Mouse (Mus musculus) hindbrain, postnatal 0 days (tissue): Measurements from ENCODE around the gene Siae. TPM values are rescaled to one million over a fixed set of nuclear protein-coding genes. Genes with fewer than 3 reads are reported as not detected.

Experiments used
- ATAC-seq: fragments of 200-750 bp; cut with Nextera tagmentation; 2 replicates; pipeline ENCODE4 v1.8.0; 2017; ENCODE audit warnings: mild to moderate bottlenecking, moderate TSS enrichment, moderate library complexity
- DNase-seq: peaks from one replicate; pipeline ENCODE4 v3.0.0-alpha.2; 2015; ENCODE audit warnings: low spot score
- H3K27ac ChIP-seq: fragments of 300-500 bp; sonication (generic); 2 replicates; pipeline ENCODE4 v1.5.1; 2014; ENCODE audit warnings: mild to moderate bottlenecking
- H3K27me3 ChIP-seq: fragments of 300-500 bp; sonication (generic); 2 replicates; pipeline ENCODE4 v1.6.1; 2014; ENCODE audit warnings: low read length, mixed read lengths; ENCODE audit not compliant: insufficient read depth
- H3K36me3 ChIP-seq: fragments of 300-500 bp; sonication (generic); 2 replicates; pipeline ENCODE4 v1.6.1; 2014; ENCODE audit warnings: low read length, mixed read lengths; ENCODE audit not compliant: insufficient read depth
- H3K4me1 ChIP-seq: fragments of 300-500 bp; sonication (generic); 2 replicates; pipeline ENCODE4 v1.6.1; 2014; ENCODE audit warnings: antibody characterized with exemption, low read length, mixed read lengths; ENCODE audit not compliant: insufficient read depth
- H3K4me2 ChIP-seq: fragments of 300-500 bp; sonication (generic); 2 replicates; pipeline ENCODE4 v1.6.1; 2014; ENCODE audit warnings: low read depth, mild to moderate bottlenecking, low read length, moderate library complexity, mixed read lengths
- H3K4me3 ChIP-seq: fragments of 300-500 bp; sonication (generic); 2 replicates; pipeline ENCODE4 v1.5.1; 2014; ENCODE audit warnings: low read length
- H3K9ac ChIP-seq: fragments of 300-500 bp; sonication (generic); replicated peaks from 2 replicates; pipeline ENCODE4 v1.6.1; 2014; ENCODE audit warnings: mild to moderate bottlenecking, low read length, moderate library complexity, mixed read lengths
- H3K9me3 ChIP-seq: fragments of 300-500 bp; sonication (generic); 2 replicates; pipeline ENCODE4 v1.6.1; 2016; ENCODE audit warnings: low read length, mixed read lengths
- CTCF ChIP-seq: IDR thresholded peaks from 2 replicates; pipeline ENCODE4 v1.5.1; 2016; ENCODE audit warnings: antibody characterized with exemption, control low read depth, low read depth
- WGBS: fragments of 180-500 bp; shearing (Covaris S2); extraction: QIAGEN DNeasy Blood & Tissue Kit; methylation state at CpG from one replicate; pipeline ENCODE4 v1.1.7; 2014; 5-methylcytosine and 5-hydroxymethylcytosine counted together
- polyA plus RNA-seq: library from polyadenylated mRNA; unstranded; fragments of >200 nt; fragmentation: Nextera tagmentation; extraction: Ambion mirVana; gene quantifications from 2 replicates; pipeline ENCODE4 v1.2.1, GENCODE M21; 2015
- total RNA-seq: library from RNA; depleted of rRNA; stranded (reverse); fragments of >200 nt; gene quantifications from 2 replicates; pipeline ENCODE4 v1.2.3, GENCODE M21; 2014; rRNA removed

Gene Siae
- total and polyA plus RNA-seq, 2 experiments from 2014 or later, result 15.5 to 18.7 TPM

GRCm38 (mm10) chr9:37687941-37688303 is 132.4 kb downstream of the Siae start:
- ATAC-seq (no peak), DNase-seq (peak; percentile 12)
- Histone ChIP-seq H3K36me3 (no peaks in the 10 kb centered on the region), H3K4me1 (0 out of 2 replicates have a peak, but pooled peaks cover 5% of the 10 kb centered on the region), H3K9ac (no peak overlapping the region), H3K27me3 (no peaks in the 10 kb centered on the region), H3K4me2 (no peak overlapping the region), H3K27ac (no peak overlapping the region), H3K9me3 (no peaks in the 10 kb centered on the region), H3K4me3 (no peak overlapping the region)
- peak; percentile 35; the same call in 1 of the 2 replicates for TF ChIP-seq CTCF
- 33% methylated on average over 3 of the region's 3 CpGs for WGBS

- TF ChIP-seq CTCF, result peak; percentile 71
- no peaks in the 10 kb centered on the region for H3K9me3 ChIP-seq
- H3K27ac ChIP-seq, result no peak overlapping the region
- H3K36me3 ChIP-seq, result no peaks in the 10 kb centered on the region
- H3K9ac ChIP-seq, result no peak overlapping the region
- H3K4me2 ChIP-seq, result no peak overlapping the region
- H3K4me1 ChIP-seq, result 0 out of 2 replicates have a peak, but pooled peaks cover 5% of the 10 kb centered on the region
- 30% methylated on average over 5 of the region's 5 CpGs for WGBS
- no peak overlapping the region for H3K4me3 ChIP-seq
- peak; percentile 67 for DNase-seq
- H3K27me3 ChIP-seq, result no peaks in the 10 kb centered on the region
- peak; percentile 84 for ATAC-seq
These were observed 134.6 kb downstream of the Siae start for GRCm38 (mm10) chr9:37689970-37690686.

Other genes with a start within 250 kb of the Siae start
- gene Ccdc15, start 207.3 kb upstream of the Siae start, total RNA-seq, result 5.5 and 6.9 TPM in 2 replicates
- 7.1 and 7.4 TPM in 2 replicates for gene Ccdc15, start 207.3 kb upstream of the Siae start, polyA plus RNA-seq
- gene Hepacam, start 188.3 kb upstream of the Siae start, total RNA-seq, result 40.5 and 45.9 TPM in 2 replicates
- 69.2 and 74.4 TPM in 2 replicates for gene Hepacam, start 188.3 kb upstream of the Siae start, polyA plus RNA-seq
- 12.5 and 13.1 TPM in 2 replicates for gene Robo4, start 153.8 kb upstream of the Siae start, total RNA-seq
- 3.6 and 4.5 TPM in 2 replicates for gene Robo4, start 153.8 kb upstream of the Siae start, polyA plus RNA-seq
- gene Robo3, start 122.5 kb upstream of the Siae start, total RNA-seq, result 2.0 and 2.8 TPM in 2 replicates
- gene Robo3, start 122.5 kb upstream of the Siae start, polyA plus RNA-seq, result 1.5 and 1.6 TPM in 2 replicates
- 20.0 and 34.0 TPM in 2 replicates for gene Msantd2, start 66.4 kb upstream of the Siae start, total RNA-seq
- 16.1 and 17.8 TPM in 2 replicates for gene Msantd2, start 66.4 kb upstream of the Siae start, polyA plus RNA-seq
- gene Esam, start 27.6 kb upstream of the Siae start, total RNA-seq, result 34.2 and 43.7 TPM in 2 replicates
- 36.1 and 37.9 TPM in 2 replicates for gene Esam, start 27.6 kb upstream of the Siae start, polyA plus RNA-seq
- gene Vsig2, start 16.4 kb upstream of the Siae start, total RNA-seq, result 3.0 and 3.9 TPM in 2 replicates
- 1.3 and 1.6 TPM in 2 replicates for gene Vsig2, start 16.4 kb upstream of the Siae start, polyA plus RNA-seq
- gene Nrgn, start 2.8 kb upstream of the Siae start, total RNA-seq, result 6.0 and 8.3 TPM in 2 replicates
- gene Nrgn, start 2.8 kb upstream of the Siae start, polyA plus RNA-seq, result 11.9 and 15.4 TPM in 2 replicates
- gene Spa17, start 58.0 kb downstream of the Siae start, total RNA-seq, result 4.2 TPM in 1 of 2 replicates, not detected in the other
- gene Spa17, start 58.0 kb downstream of the Siae start, polyA plus RNA-seq, result 11.6 and 13.9 TPM in 2 replicates
- gene Tbrg1, start 101.6 kb downstream of the Siae start, total RNA-seq, result 44.5 and 45.6 TPM in 2 replicates
- gene Tbrg1, start 101.6 kb downstream of the Siae start, polyA plus RNA-seq, result 82.9 and 87.7 TPM in 2 replicates
- gene Panx3, start 113.5 kb downstream of the Siae start, total RNA-seq, result not detected in 2 replicates
- 0.10 TPM in 1 of 2 replicates, not detected in the other for gene Panx3, start 113.5 kb downstream of the Siae start, polyA plus RNA-seq
- not detected in 2 replicates for gene Olfr160, start 160.6 kb downstream of the Siae start, total RNA-seq
- gene Olfr160, start 160.6 kb downstream of the Siae start, polyA plus RNA-seq, result not detected in 2 replicates
- 0.58 TPM in 1 of 2 replicates, not detected in the other for gene Olfr874, start 189.4 kb downstream of the Siae start, total RNA-seq
- gene Olfr874, start 189.4 kb downstream of the Siae start, polyA plus RNA-seq, result not detected in 2 replicates
- gene Olfr875, start 216.2 kb downstream of the Siae start, total RNA-seq, result not detected in 2 replicates
- not detected in 2 replicates for gene Olfr875, start 216.2 kb downstream of the Siae start, polyA plus RNA-seq
- not detected in 2 replicates for gene Olfr876, start 247.3 kb downstream of the Siae start, total RNA-seq
- gene Olfr876, start 247.3 kb downstream of the Siae start, polyA plus RNA-seq, result not detected in 2 replicates